Mouse (Mus musculus) ovary, postnatal 36 days (tissue): Measurements from ENCODE around the gene 2810004N23Rik.
A peak's percentile ranks its signal among the peaks of the same experiment; 100 is the strongest.
"Not testable (repeated sequence)": the region's sequence is repeated elsewhere in the genome, so short reads cannot be mapped to it uniquely, and the experiment has no call there.

ENCODE experiments used
- DNase-seq: peaks from one replicate; pipeline ENCODE4 v3.0.0; 2022; ENCODE audit warnings: low spot score, mixed read lengths

2810004N23Rik gene

GRCm38 (mm10) chr8:124866669-124867068, 3.7 kb upstream of the 2810004N23Rik start:
- no peak for DNase-seq

- DNase-seq: no peak
These were observed 809 bp upstream of the 2810004N23Rik start for GRCm38 (mm10) chr8:124863729-124864128.

- no peak for DNase-seq
These were observed 300 bp upstream of the 2810004N23Rik start for GRCm38 (mm10) chr8:124863163-124863677.

GRCm38 (mm10) chr8:124860188-124860587, 2.7 kb downstream of the 2810004N23Rik start:
- no peak for DNase-seq

- no peak for DNase-seq
These were observed 3.5 kb downstream of the 2810004N23Rik start for GRCm38 (mm10) chr8:124859466-124859865.

- no peak for DNase-seq
These were observed 9.4 kb downstream of the 2810004N23Rik start for GRCm38 (mm10) chr8:124853511-124853910.

GRCm38 (mm10) chr8:124845573-124845972, 17.3 kb downstream of the 2810004N23Rik start:
- no peak for DNase-seq

- no peak for DNase-seq
These were observed 17.8 kb downstream of the 2810004N23Rik start for GRCm38 (mm10) chr8:124845131-124845530.

GRCm38 (mm10) chr8:124842929-124843328, 20.0 kb downstream of the 2810004N23Rik start:
- not testable (repeated sequence) for DNase-seq

- DNase-seq: no peak
These were observed 21.1 kb downstream of the 2810004N23Rik start for GRCm38 (mm10) chr8:124841775-124842174.

GRCm38 (mm10) chr8:124840900-124841299, 22.0 kb downstream of the 2810004N23Rik start:
- no peak for DNase-seq

GRCm38 (mm10) chr8:124839371-124839770, 23.5 kb downstream of the 2810004N23Rik start:
- DNase-seq: no peak

GRCm38 (mm10) chr8:124837956-124838355, 25.0 kb downstream of the 2810004N23Rik start:
- no peak for DNase-seq

GRCm38 (mm10) chr8:124836907-124837306, 26.0 kb downstream of the 2810004N23Rik start:
- no peak for DNase-seq

- DNase-seq: no peak
These were observed 26.6 kb downstream of the 2810004N23Rik start for GRCm38 (mm10) chr8:124836273-124836672.

- no peak for DNase-seq
These were observed 27.1 kb downstream of the 2810004N23Rik start for GRCm38 (mm10) chr8:124835848-124836247.

GRCm38 (mm10) chr8:124833430-124834205, 29.3 kb downstream of the 2810004N23Rik start:
- DNase-seq: no peak

- DNase-seq: no peak
These were observed 31.0 kb downstream of the 2810004N23Rik start for GRCm38 (mm10) chr8:124831941-124832340.

- no peak for DNase-seq
These were observed 31.4 kb downstream of the 2810004N23Rik start for GRCm38 (mm10) chr8:124831531-124831930.

GRCm38 (mm10) chr8:124830050-124830449, 32.9 kb downstream of the 2810004N23Rik start:
- no peak for DNase-seq

- no peak for DNase-seq
These were observed 34.2 kb downstream of the 2810004N23Rik start for GRCm38 (mm10) chr8:124828561-124829240.

GRCm38 (mm10) chr8:124827387-124827786, 35.5 kb downstream of the 2810004N23Rik start:
- DNase-seq: peak; percentile 22

- peak; percentile 31 for DNase-seq
These were observed 36.3 kb downstream of the 2810004N23Rik start for GRCm38 (mm10) chr8:124826658-124827057.
